Mouse (Mus musculus): Measurements from ENCODE around the gene Aes. TPM values are rescaled to one million over a fixed set of nuclear protein-coding genes. Genes with fewer than 3 reads are reported as not detected.
A peak's percentile ranks its signal among the peaks of the same experiment; 100 is the strongest.

Aes gene
- polyA plus RNA-seq, 1 experiment from 2014 or later: 572 TPM

DNA sequence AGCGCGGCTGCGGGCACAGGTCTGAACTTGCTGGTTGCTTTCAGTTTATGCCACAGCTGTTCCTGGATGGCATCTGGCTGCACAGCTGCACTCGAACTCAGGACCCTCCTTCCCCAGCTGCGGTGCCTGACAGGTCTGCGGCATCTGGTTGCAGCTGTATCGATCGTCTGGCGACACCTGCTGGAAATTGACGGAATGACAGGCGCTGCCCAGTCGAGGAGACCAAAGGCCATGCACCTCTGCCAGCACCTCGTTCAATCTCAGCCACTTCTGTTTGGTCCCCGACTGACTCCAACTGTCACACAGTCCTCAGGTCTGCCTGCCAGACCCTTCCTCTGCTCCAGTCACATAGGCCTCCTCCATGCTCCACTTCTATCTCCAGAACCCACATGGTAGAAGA lies 32.5 kb upstream of the Aes start:
- WGBS: 15% methylated on average over 14 of the region's 14 CpGs
- H3K27ac ChIP-seq: no peak overlapping the region
- H3K4me2 ChIP-seq (replicated peaks): no peak overlapping the region
- peaks cover 36% of the 10 kb centered on the region for H3K36me3 ChIP-seq
- H3K4me1 ChIP-seq (replicated peaks): no peaks in the 10 kb centered on the region
- no peak overlapping the region for H3K9ac ChIP-seq (replicated peaks)
- peaks cover 8% of the 10 kb centered on the region for H3K27me3 ChIP-seq
- no peak overlapping the region for H3K4me3 ChIP-seq (replicated peaks)
- no peaks in the 10 kb centered on the region for H3K9me3 ChIP-seq
- peak; percentile 49; the same call in 1 of the 2 replicates for ATAC-seq

DNA sequence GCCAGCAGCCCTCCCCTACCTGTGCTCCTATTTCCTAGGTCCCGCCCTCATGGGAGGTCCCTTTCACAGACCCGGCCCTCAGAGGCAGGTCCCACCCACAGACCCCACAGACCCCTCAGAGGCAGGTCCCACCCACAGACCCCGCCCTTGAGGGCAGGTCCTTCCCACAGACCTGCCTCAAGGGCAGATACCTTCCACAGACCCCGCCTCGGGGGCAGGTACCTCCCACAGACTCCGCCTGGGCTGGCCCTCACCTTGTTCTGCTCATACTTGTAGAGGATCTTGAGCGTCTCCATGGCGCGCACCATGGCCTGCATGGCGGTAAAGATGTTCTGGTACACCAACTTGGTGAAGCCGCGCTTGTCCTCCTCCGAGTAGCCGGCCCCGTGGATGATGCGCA lies 24.5 kb upstream of the Aes start:
- H3K27me3 ChIP-seq: no peaks in the 10 kb centered on the region
- no peaks in the 10 kb centered on the region for H3K9me3 ChIP-seq
- H3K36me3 ChIP-seq: peaks cover 68% of the 10 kb centered on the region

DNA sequence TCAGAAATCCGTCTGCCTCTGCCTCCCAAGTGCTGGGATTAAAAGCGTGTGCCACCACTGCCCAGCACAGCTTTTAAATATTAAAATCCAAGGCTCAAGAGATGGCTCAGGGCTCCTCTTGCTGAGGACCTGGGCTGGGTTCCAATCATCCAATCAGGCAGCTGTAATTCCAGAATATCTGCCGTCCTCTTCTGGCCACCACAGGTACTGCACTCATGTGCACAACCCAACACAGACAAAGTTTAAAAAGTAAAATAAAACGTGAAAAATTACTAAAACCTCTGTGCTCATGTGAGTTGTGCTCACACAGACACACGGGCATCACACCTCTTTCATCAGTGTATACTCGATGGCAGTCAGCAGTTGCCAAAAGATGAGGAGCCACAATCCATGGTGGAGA lies 22.6 kb upstream of the Aes start:
- H3K36me3 ChIP-seq: peaks cover 49% of the 10 kb centered on the region
- H3K4me3 ChIP-seq (replicated peaks): no peak overlapping the region
- H3K9ac ChIP-seq (replicated peaks): no peak overlapping the region
- no peaks in the 10 kb centered on the region for H3K9me3 ChIP-seq
- 80% methylated on average over 6 of the region's 6 CpGs for WGBS
- H3K4me1 ChIP-seq (replicated peaks): peaks cover 20% of the 10 kb centered on the region
- no peaks in the 10 kb centered on the region for H3K27me3 ChIP-seq
- no peak overlapping the region for H3K4me2 ChIP-seq (replicated peaks)
- no peak overlapping the region for H3K27ac ChIP-seq
- ATAC-seq: no peak

More for the DNA sequence above, 24.5 kb upstream of the Aes start:
- H3K4me1 ChIP-seq (replicated peaks): peaks cover 10% of the 10 kb centered on the region; the same call in 1 of the 2 replicates
- H3K4me2 ChIP-seq (replicated peaks): no peak overlapping the region
- no peak overlapping the region for H3K27ac ChIP-seq
- WGBS: 69% methylated on average over 16 of the region's 16 CpGs
- no peak overlapping the region for H3K4me3 ChIP-seq (replicated peaks)
- no peak overlapping the region for H3K9ac ChIP-seq (replicated peaks)
- no peak for ATAC-seq

- Histone ChIP-seq H3K9ac (replicated peaks) (no peak overlapping the region), H3K4me3 (replicated peaks) (no peak overlapping the region), H3K4me1 (replicated peaks) (peaks cover 27% of the 10 kb centered on the region), H3K27me3 (no peaks in the 10 kb centered on the region), H3K4me2 (replicated peaks) (no peak overlapping the region), H3K27ac (no peak overlapping the region), H3K36me3 (peaks cover 43% of the 10 kb centered on the region), H3K9me3 (no peaks in the 10 kb centered on the region)
- WGBS: 83% methylated on average over 2 of the region's 2 CpGs
- ATAC-seq: no peak
Measured at GRCm38 (mm10) chr10:81537429-81537828, 21.9 kb upstream of the Aes start.

DNA sequence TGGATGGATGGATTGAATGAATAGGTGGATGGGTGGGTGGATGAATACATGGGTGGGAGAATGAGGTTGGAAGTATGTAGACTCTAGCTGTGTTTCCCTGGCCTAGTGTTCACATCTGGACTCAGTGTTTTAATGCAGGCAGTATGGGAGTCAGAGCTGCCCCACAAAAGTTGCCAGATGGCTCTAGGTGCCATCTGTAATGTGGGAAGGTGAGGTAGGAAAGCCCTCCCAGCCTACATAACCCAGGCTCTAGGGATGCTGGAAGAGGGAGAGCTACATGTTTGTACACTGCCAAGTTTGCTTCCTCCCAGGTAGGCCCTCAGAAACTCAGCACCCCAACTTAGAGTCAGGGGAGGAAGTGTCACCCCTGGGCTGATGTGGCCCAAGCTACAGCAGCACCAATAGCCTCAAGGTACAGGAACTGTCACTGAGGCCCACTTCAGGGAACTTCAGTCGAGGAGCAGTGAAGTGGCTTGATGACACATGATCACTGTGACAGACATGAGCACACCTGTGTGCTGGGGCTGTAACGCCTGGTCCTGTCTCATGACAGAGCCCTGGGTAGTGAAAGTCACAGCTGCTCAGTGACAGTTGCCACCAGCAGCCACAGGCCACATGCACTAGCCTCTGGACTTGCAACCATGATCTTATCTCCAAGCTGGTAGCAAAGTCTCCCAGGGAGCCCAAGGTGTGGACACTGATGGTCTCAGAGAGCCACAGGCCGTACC lies 20.8 kb upstream of the Aes start:
- Histone ChIP-seq H3K27ac (no peak overlapping the region), H3K4me2 (replicated peaks) (no peak overlapping the region), H3K36me3 (peaks cover 32% of the 10 kb centered on the region), H3K4me1 (replicated peaks) (peaks cover 38% of the 10 kb centered on the region), H3K9me3 (no peaks in the 10 kb centered on the region), H3K27me3 (no peaks in the 10 kb centered on the region), H3K4me3 (replicated peaks) (no peak overlapping the region), H3K9ac (replicated peaks) (no peak overlapping the region)
- WGBS: 85% methylated on average over 3 of the region's 3 CpGs
- no peak for ATAC-seq

- whole genome bisulfite sequencing: 92% methylated on average over 5 of the region's 5 CpGs
- Histone ChIP-seq H3K27me3 (no peaks in the 10 kb centered on the region), H3K9ac (replicated peaks) (peak overlapping the region; percentile 41), H3K36me3 (peaks cover 18% of the 10 kb centered on the region; the same call in 1 of the 2 replicates), H3K4me1 (replicated peaks) (peaks cover 42% of the 10 kb centered on the region), H3K4me3 (replicated peaks) (no peak overlapping the region), H3K4me2 (replicated peaks) (no peak overlapping the region), H3K9me3 (no peaks in the 10 kb centered on the region), H3K27ac (no peak overlapping the region)
- ATAC-seq: no peak
Measured at GRCm38 (mm10) chr10:81541363-81541762, 17.9 kb upstream of the Aes start.

- ATAC-seq: no peak
- Histone ChIP-seq H3K9ac (replicated peaks) (peak overlapping the region; percentile 98; the same call in 1 of the 2 replicates), H3K4me2 (replicated peaks) (peak overlapping the region; percentile 91; the same call in 1 of the 2 replicates), H3K27ac (no peak overlapping the region), H3K27me3 (no peaks in the 10 kb centered on the region), H3K9me3 (no peaks in the 10 kb centered on the region), H3K36me3 (peaks cover 16% of the 10 kb centered on the region; the same call in 1 of the 2 replicates), H3K4me1 (replicated peaks) (peaks cover 42% of the 10 kb centered on the region), H3K4me3 (replicated peaks) (no peak overlapping the region)
- WGBS: 86% methylated on average over 10 of the region's 10 CpGs
Measured at GRCm38 (mm10) chr10:81541803-81542202, 17.5 kb upstream of the Aes start.

DNA sequence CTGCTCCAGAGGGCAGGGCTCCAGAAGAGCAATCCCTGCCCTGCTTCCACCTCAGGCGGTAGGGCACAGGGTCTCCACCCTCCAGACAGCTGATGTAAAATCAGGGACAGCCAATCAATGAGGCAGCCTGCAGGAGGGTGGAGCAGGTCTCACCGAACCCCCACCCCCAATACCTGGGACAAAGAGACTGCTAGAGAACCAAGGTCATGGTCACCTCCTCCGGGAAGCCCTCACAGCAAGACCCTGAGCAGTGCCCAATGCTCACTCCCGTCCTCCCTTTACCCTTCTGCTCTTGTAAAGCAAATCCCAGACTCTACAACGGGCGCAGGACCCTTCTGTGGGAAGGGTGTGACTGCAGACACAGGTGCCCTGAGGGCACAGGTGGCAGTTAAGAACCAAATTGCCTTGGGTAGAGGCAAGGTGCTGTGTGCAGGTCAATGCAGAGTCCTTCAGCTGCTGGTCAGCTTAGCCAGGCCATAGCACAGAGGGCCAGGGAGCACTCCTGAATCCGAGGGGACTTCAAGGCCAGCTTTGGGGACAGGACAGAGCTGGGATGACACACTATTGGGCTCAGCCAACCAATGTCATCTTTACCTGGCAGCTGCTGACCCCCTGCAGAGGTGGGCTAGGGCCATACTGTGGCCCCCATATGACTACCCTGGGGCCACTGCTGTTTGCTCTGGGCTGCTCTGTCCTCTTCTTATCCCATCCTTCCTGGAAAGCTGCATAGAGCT lies 16.4 kb upstream of the Aes start:
- Histone ChIP-seq H3K27ac (no peak overlapping the region), H3K4me1 (replicated peaks) (peaks cover 42% of the 10 kb centered on the region), H3K4me2 (replicated peaks) (peak overlapping the region; percentile 91), H3K9me3 (no peaks in the 10 kb centered on the region), H3K27me3 (no peaks in the 10 kb centered on the region), H3K4me3 (replicated peaks) (peak overlapping the region; percentile 98), H3K36me3 (peaks cover 12% of the 10 kb centered on the region; the same call in 1 of the 2 replicates), H3K9ac (replicated peaks) (peak overlapping the region; percentile 98)
- ATAC-seq: no peak
- WGBS: 75% methylated on average over 7 of the region's 7 CpGs

GRCm38 (mm10) chr10:81543633-81544032 lies 15.7 kb upstream of the Aes start:
- H3K9ac ChIP-seq (replicated peaks): peak overlapping the region; percentile 98
- H3K36me3 ChIP-seq: peaks cover 8% of the 10 kb centered on the region; the same call in 1 of the 2 replicates
- WGBS: 58% methylated on average over 1 of the region's 1 CpGs
- H3K4me2 ChIP-seq (replicated peaks): peak overlapping the region; percentile 91
- H3K4me1 ChIP-seq (replicated peaks): peaks cover 42% of the 10 kb centered on the region
- ATAC-seq: no peak
- H3K27me3 ChIP-seq: no peaks in the 10 kb centered on the region
- H3K4me3 ChIP-seq (replicated peaks): peak overlapping the region; percentile 98
- no peak overlapping the region for H3K27ac ChIP-seq
- no peaks in the 10 kb centered on the region for H3K9me3 ChIP-seq

DNA sequence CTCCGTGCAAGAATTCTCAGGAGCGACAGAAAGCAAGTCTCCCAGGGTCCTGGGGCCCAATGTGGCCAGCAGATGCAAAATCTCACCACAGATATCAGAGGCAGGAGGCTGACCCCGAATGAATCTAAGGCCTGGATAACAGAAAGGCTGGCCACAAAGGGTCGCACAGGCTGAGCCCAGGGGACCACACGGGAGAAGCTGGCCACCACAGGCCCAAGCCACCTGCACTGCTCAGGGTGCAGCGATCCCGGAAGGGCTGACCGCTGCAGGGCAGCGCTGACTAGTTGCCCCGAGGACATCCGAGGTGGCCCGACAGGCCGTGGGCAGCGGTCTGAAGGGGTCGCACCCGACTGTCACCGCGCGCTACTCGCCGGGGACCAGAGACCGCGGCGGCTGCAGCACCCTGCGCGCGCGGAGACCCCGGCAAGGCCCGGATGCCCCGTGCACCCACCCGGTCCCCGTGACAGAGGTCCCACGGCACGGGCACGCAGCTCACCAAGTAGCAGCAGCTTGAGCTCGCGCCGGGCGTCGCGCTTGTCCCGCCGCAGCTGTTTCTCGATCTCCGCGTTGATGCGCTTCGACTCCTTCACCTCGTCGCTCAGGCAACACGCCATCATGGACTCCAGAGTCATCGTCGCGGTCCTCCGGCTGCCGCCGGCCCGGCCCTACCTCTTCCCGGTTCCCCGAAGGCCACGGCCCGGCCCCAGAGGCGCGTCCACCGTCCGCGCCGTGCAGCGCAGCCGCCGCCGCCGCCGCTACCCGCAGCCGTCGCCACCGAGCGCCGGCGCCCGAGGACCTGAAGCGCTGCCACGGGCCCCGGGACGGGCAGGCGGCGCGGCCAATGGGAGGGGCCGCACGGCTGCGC lies 14.8 kb upstream of the Aes start:
- no peaks in the 10 kb centered on the region for H3K9me3 ChIP-seq
- WGBS: under 1% methylated on average over 88 of the region's 93 CpGs
- peak overlapping the region; percentile 98 for H3K9ac ChIP-seq (replicated peaks)
- H3K4me3 ChIP-seq (replicated peaks): peak overlapping the region; percentile 98
- peak; percentile 15 for ATAC-seq
- H3K27me3 ChIP-seq: no peaks in the 10 kb centered on the region
- H3K36me3 ChIP-seq: no peaks in the 10 kb centered on the region
- H3K4me1 ChIP-seq (replicated peaks): peaks cover 42% of the 10 kb centered on the region
- H3K27ac ChIP-seq: peak overlapping the region; percentile 85
- peak overlapping the region; percentile 91 for H3K4me2 ChIP-seq (replicated peaks)

GRCm38 (mm10) chr10:81545161-81545747 lies 14.0 kb upstream of the Aes start, which contains the start of gene Gna11:
Gna11 (minus strand) TSS chr10:81545190.
- ATAC-seq: peak; percentile 97
- 1% methylated on average over 57 of the region's 59 CpGs for WGBS
- H3K4me2 ChIP-seq (replicated peaks): peak within 1 kb of the TSS; percentile 91
- peak within 1 kb of the TSS; percentile 98 for H3K9ac ChIP-seq (replicated peaks)
- peak within 1 kb of the TSS; percentile 92 for H3K27ac ChIP-seq
- H3K4me1 ChIP-seq (replicated peaks): peaks cover 42% of the 10 kb centered on the region
- H3K36me3 ChIP-seq: no peaks in the 10 kb centered on the region
- no peaks in the 10 kb centered on the region for H3K9me3 ChIP-seq
- no peaks in the 10 kb centered on the region for H3K27me3 ChIP-seq
- H3K4me3 ChIP-seq (replicated peaks): peak within 1 kb of the TSS; percentile 98
